Mouse (Mus musculus): ENCODE results near the gene Cacng4. TPM values are rescaled to one million over a fixed set of nuclear protein-coding genes. Genes with fewer than 3 reads are reported as not detected.

Cacng4 gene
- total RNA-seq, 2 experiments from 2014 or later, result not detected

GRCm38 (mm10) chr11:107724603-107725002 lies 69.8 kb downstream of the Cacng4 start:
- no peak for ATAC-seq (replicated peaks; ENCODE audit: poor library complexity, severe bottlenecking)

GRCm38 (mm10) chr11:107721057-107721456 lies 73.3 kb downstream of the Cacng4 start:
- no peak for ATAC-seq (replicated peaks; ENCODE audit: poor library complexity, severe bottlenecking)

- ATAC-seq (replicated peaks; ENCODE audit: poor library complexity, severe bottlenecking), result peak; percentile 94
Measured at GRCm38 (mm10) chr11:107720264-107721021, 73.9 kb downstream of the Cacng4 start.

- ATAC-seq (replicated peaks; ENCODE audit: poor library complexity, severe bottlenecking), result no peak
Measured at GRCm38 (mm10) chr11:107716332-107716938, 77.9 kb downstream of the Cacng4 start, which contains the start of gene Cacng1. TSS of gene Cacng1 (minus strand) at chr11:107716522.

GRCm38 (mm10) chr11:107714368-107714767 lies 80.0 kb downstream of the Cacng4 start:
- no peak for ATAC-seq (replicated peaks; ENCODE audit: poor library complexity, severe bottlenecking)

GRCm38 (mm10) chr11:107710379-107710778 lies 84.0 kb downstream of the Cacng4 start:
- no peak for ATAC-seq (replicated peaks; ENCODE audit: poor library complexity, severe bottlenecking)

- ATAC-seq (replicated peaks; ENCODE audit: poor library complexity, severe bottlenecking), result no peak
Measured at GRCm38 (mm10) chr11:107707897-107708610, 86.3 kb downstream of the Cacng4 start.

GRCm38 (mm10) chr11:107705476-107706074 lies 88.8 kb downstream of the Cacng4 start:
- no peak for ATAC-seq (replicated peaks; ENCODE audit: poor library complexity, severe bottlenecking)

GRCm38 (mm10) chr11:107705060-107705459 lies 89.3 kb downstream of the Cacng4 start:
- ATAC-seq (replicated peaks; ENCODE audit: poor library complexity, severe bottlenecking), result no peak

- no peak for ATAC-seq (replicated peaks; ENCODE audit: poor library complexity, severe bottlenecking)
Measured at GRCm38 (mm10) chr11:107703272-107704134, 90.9 kb downstream of the Cacng4 start.

- peak; percentile 62 for ATAC-seq (replicated peaks; ENCODE audit: poor library complexity, severe bottlenecking)
Measured at GRCm38 (mm10) chr11:107699967-107700366, 94.4 kb downstream of the Cacng4 start.

- peak; percentile 93 for ATAC-seq (replicated peaks; ENCODE audit: poor library complexity, severe bottlenecking)
Measured at GRCm38 (mm10) chr11:107693338-107693737, 101.0 kb downstream of the Cacng4 start.

GRCm38 (mm10) chr11:107691569-107691968 lies 102.8 kb downstream of the Cacng4 start:
- ATAC-seq (replicated peaks; ENCODE audit: poor library complexity, severe bottlenecking), result no peak

GRCm38 (mm10) chr11:107688480-107688879 lies 105.9 kb downstream of the Cacng4 start:
- no peak for ATAC-seq (replicated peaks; ENCODE audit: poor library complexity, severe bottlenecking)

GRCm38 (mm10) chr11:107686290-107686689 lies 108.1 kb downstream of the Cacng4 start:
- no peak for ATAC-seq (replicated peaks; ENCODE audit: poor library complexity, severe bottlenecking)

- ATAC-seq (replicated peaks; ENCODE audit: poor library complexity, severe bottlenecking), result no peak
Measured at GRCm38 (mm10) chr11:107683544-107684465, 110.6 kb downstream of the Cacng4 start.

- ATAC-seq (replicated peaks; ENCODE audit: poor library complexity, severe bottlenecking), result no peak
Measured at GRCm38 (mm10) chr11:107682694-107683355, 111.5 kb downstream of the Cacng4 start.

Data from granulocyte monocyte progenitor cell, adult 5-6 weeks (primary cell).